Mouse (Mus musculus) hindbrain, embryonic 15.5 days (tissue): ENCODE measurements around the gene Idh2. TPM values are rescaled to one million over a fixed set of nuclear protein-coding genes. Genes with fewer than 3 reads are reported as not detected.
A peak's percentile ranks its signal among the peaks of the same experiment; 100 is the strongest.

ENCODE experiments used
- ATAC-seq: fragments of 200-750 bp; cut with Nextera tagmentation; 2 replicates; pipeline ENCODE4 v1.8.0; 2017; ENCODE audit warnings: low read depth, moderate number of reproducible peaks, moderate TSS enrichment; ENCODE audit not compliant: low FRiP score
- H3K27ac ChIP-seq: fragments of 300-500 bp; sonication (generic); replicated peaks from 2 replicates; pipeline ENCODE4 v1.5.1; 2015; ENCODE audit warnings: mild to moderate bottlenecking, inconsistent platforms
- H3K27me3 ChIP-seq: fragments of 300-500 bp; sonication (generic); 2 replicates; pipeline ENCODE4 v1.6.1; 2015; ENCODE audit warnings: control low read depth, inconsistent platforms
- H3K36me3 ChIP-seq: fragments of 300-500 bp; sonication (generic); 2 replicates; pipeline ENCODE4 v1.6.1; 2015; ENCODE audit warnings: control low read depth, inconsistent platforms
- H3K4me1 ChIP-seq: fragments of 300-500 bp; sonication (generic); replicated peaks from 2 replicates; pipeline ENCODE4 v1.6.1; 2015; ENCODE audit warnings: control low read depth, inconsistent platforms
- H3K4me2 ChIP-seq: fragments of 300-500 bp; sonication (generic); 2 replicates; pipeline ENCODE4 v1.6.1; 2015; ENCODE audit warnings: moderate library complexity, mild to moderate bottlenecking, inconsistent platforms
- H3K4me3 ChIP-seq: fragments of 300-500 bp; sonication (generic); 2 replicates; pipeline ENCODE4 v1.5.1; 2015; ENCODE audit warnings: mild to moderate bottlenecking, inconsistent platforms
- H3K9ac ChIP-seq: fragments of 300-500 bp; sonication (generic); 2 replicates; pipeline ENCODE4 v1.6.1; 2015; ENCODE audit warnings: inconsistent platforms
- H3K9me3 ChIP-seq: fragments of 300-500 bp; sonication (generic); 2 replicates; pipeline ENCODE4 v1.6.1; 2016; ENCODE audit warnings: control low read depth, inconsistent platforms
- WGBS: fragments of 180-500 bp; shearing (Covaris S2); methylation state at CpG from one replicate; pipeline ENCODE4 v1.1.7; 2015; 5-methylcytosine and 5-hydroxymethylcytosine counted together
- polyA plus RNA-seq: library from polyadenylated mRNA; unstranded; fragments of >200 nt; fragmentation: Nextera tagmentation; extraction: Ambion mirVana; gene quantifications from 2 replicates; pipeline ENCODE4 v1.2.1, GENCODE M21; 2015

The Idh2 gene
- polyA plus RNA-seq, 1 experiment from 2014 or later = 215 TPM

GRCm38 (mm10) chr7:80092351-80093046, 22.7 kb downstream of the Idh2 start:
- H3K4me1 ChIP-seq = peaks cover 5% of the 10 kb centered on the region; the same call in 1 of the 2 replicates
- no peak overlapping the region for H3K9ac ChIP-seq
- no peaks in the 10 kb centered on the region for H3K27me3 ChIP-seq
- ATAC-seq = peak; percentile 40; the same call in 1 of the 2 replicates
- H3K36me3 ChIP-seq = peaks cover 49% of the 10 kb centered on the region
- H3K4me2 ChIP-seq = no peak overlapping the region
- 57% methylated on average over 9 of the region's 9 CpGs for WGBS
- H3K9me3 ChIP-seq = no peaks in the 10 kb centered on the region
- H3K4me3 ChIP-seq = no peak overlapping the region
- no peak overlapping the region for H3K27ac ChIP-seq

- no peak for ATAC-seq
- Histone ChIP-seq H3K27ac (no peak overlapping the region; the same call in 1 of the 2 replicates), H3K9me3 (no peaks in the 10 kb centered on the region), H3K4me1 (peaks cover 5% of the 10 kb centered on the region; the same call in 1 of the 2 replicates), H3K9ac (no peak overlapping the region), H3K36me3 (peaks cover 50% of the 10 kb centered on the region), H3K4me2 (no peak overlapping the region), H3K27me3 (no peaks in the 10 kb centered on the region), H3K4me3 (no peak overlapping the region)
- WGBS = 73% methylated on average over 4 of the region's 4 CpGs
These were observed 23.4 kb downstream of the Idh2 start for GRCm38 (mm10) chr7:80091866-80092210.

- ATAC-seq = no peak
- 66% methylated on average over 13 of the region's 13 CpGs for WGBS
- no peaks in the 10 kb centered on the region for H3K9me3 ChIP-seq
- H3K4me3 ChIP-seq = no peak overlapping the region
- no peaks in the 10 kb centered on the region for H3K27me3 ChIP-seq
- peaks cover 50% of the 10 kb centered on the region for H3K36me3 ChIP-seq
- H3K9ac ChIP-seq = no peak overlapping the region
- H3K4me2 ChIP-seq = no peak overlapping the region
- H3K27ac ChIP-seq = no peak overlapping the region; the same call in 1 of the 2 replicates
- H3K4me1 ChIP-seq = peaks cover 5% of the 10 kb centered on the region; the same call in 1 of the 2 replicates
These were observed 24.0 kb downstream of the Idh2 start for GRCm38 (mm10) chr7:80091004-80091865.

- peaks cover 5% of the 10 kb centered on the region; the same call in 1 of the 2 replicates for H3K4me1 ChIP-seq
- H3K4me3 ChIP-seq = no peak overlapping the region
- WGBS = 85% methylated on average over 18 of the region's 18 CpGs
- H3K27me3 ChIP-seq = no peaks in the 10 kb centered on the region
- H3K9me3 ChIP-seq = no peaks in the 10 kb centered on the region
- no peak overlapping the region for H3K9ac ChIP-seq
- H3K4me2 ChIP-seq = no peak overlapping the region
- peaks cover 46% of the 10 kb centered on the region for H3K36me3 ChIP-seq
- no peak overlapping the region for H3K27ac ChIP-seq
- no peak for ATAC-seq
These were observed 24.8 kb downstream of the Idh2 start for GRCm38 (mm10) chr7:80090191-80091003.

- WGBS = 84% methylated on average over 9 of the region's 9 CpGs
- no peaks in the 10 kb centered on the region for H3K9me3 ChIP-seq
- H3K9ac ChIP-seq = no peak overlapping the region
- H3K27me3 ChIP-seq = no peaks in the 10 kb centered on the region
- H3K27ac ChIP-seq = no peak overlapping the region
- ATAC-seq = no peak
- no peak overlapping the region for H3K4me2 ChIP-seq
- H3K4me3 ChIP-seq = no peak overlapping the region
- peaks cover 5% of the 10 kb centered on the region; the same call in 1 of the 2 replicates for H3K4me1 ChIP-seq
- peaks cover 32% of the 10 kb centered on the region for H3K36me3 ChIP-seq
These were observed 27.0 kb downstream of the Idh2 start for GRCm38 (mm10) chr7:80088191-80088590.

- no peak overlapping the region for H3K9ac ChIP-seq
- H3K27ac ChIP-seq = no peak overlapping the region
- no peak for ATAC-seq
- peaks cover 35% of the 10 kb centered on the region for H3K36me3 ChIP-seq
- H3K4me1 ChIP-seq = no peaks in the 10 kb centered on the region; the same call in 1 of the 2 replicates
- H3K9me3 ChIP-seq = no peaks in the 10 kb centered on the region
- H3K4me2 ChIP-seq = no peak overlapping the region
- H3K27me3 ChIP-seq = no peaks in the 10 kb centered on the region
- 84% methylated on average over 33 of the region's 33 CpGs for WGBS
- no peak overlapping the region for H3K4me3 ChIP-seq
These were observed 29.0 kb downstream of the Idh2 start for GRCm38 (mm10) chr7:80085970-80086715.

GRCm38 (mm10) chr7:80084484-80084931, 30.7 kb downstream of the Idh2 start:
- Histone ChIP-seq H3K27ac (no peak overlapping the region), H3K4me2 (no peak overlapping the region), H3K4me1 (peaks cover 4% of the 10 kb centered on the region), H3K9me3 (no peaks in the 10 kb centered on the region), H3K4me3 (no peak overlapping the region), H3K9ac (no peak overlapping the region), H3K36me3 (peaks cover 35% of the 10 kb centered on the region), H3K27me3 (no peaks in the 10 kb centered on the region)
- 56% methylated on average over 7 of the region's 7 CpGs for WGBS
- no peak for ATAC-seq

- H3K4me1 ChIP-seq = peaks cover 24% of the 10 kb centered on the region
- no peak overlapping the region for H3K4me2 ChIP-seq
- no peak overlapping the region for H3K9ac ChIP-seq
- 93% methylated on average over 42 of the region's 42 CpGs for WGBS
- H3K27ac ChIP-seq = no peak overlapping the region
- H3K27me3 ChIP-seq = no peaks in the 10 kb centered on the region
- no peak for ATAC-seq
- H3K4me3 ChIP-seq = no peak overlapping the region
- no peaks in the 10 kb centered on the region for H3K9me3 ChIP-seq
- H3K36me3 ChIP-seq = peaks cover 25% of the 10 kb centered on the region
These were observed 33.3 kb downstream of the Idh2 start for GRCm38 (mm10) chr7:80081586-80082554.

- Histone ChIP-seq H3K36me3 (peaks cover 14% of the 10 kb centered on the region), H3K27ac (peak overlapping the region; percentile 51; the same call in 1 of the 2 replicates), H3K4me3 (no peak overlapping the region), H3K9ac (no peak overlapping the region), H3K27me3 (no peaks in the 10 kb centered on the region), H3K4me1 (peaks cover 52% of the 10 kb centered on the region), H3K9me3 (no peaks in the 10 kb centered on the region), H3K4me2 (no peak overlapping the region)
- ATAC-seq = 0 out of 2 replicates have a peak, but pooled peaks have one; percentile 6
- 52% methylated on average over 14 of the region's 14 CpGs for WGBS
These were observed 36.3 kb downstream of the Idh2 start for GRCm38 (mm10) chr7:80078792-80079301.

GRCm38 (mm10) chr7:80077801-80078200, 37.4 kb downstream of the Idh2 start:
- Histone ChIP-seq H3K27me3 (no peaks in the 10 kb centered on the region), H3K27ac (no peak overlapping the region), H3K36me3 (peaks cover 9% of the 10 kb centered on the region), H3K4me1 (peaks cover 60% of the 10 kb centered on the region), H3K4me2 (no peak overlapping the region), H3K9ac (no peak overlapping the region), H3K9me3 (no peaks in the 10 kb centered on the region), H3K4me3 (no peak overlapping the region)
- WGBS = 63% methylated on average over 9 of the region's 9 CpGs
- no peak for ATAC-seq
